Mouse (Mus musculus): ENCODE results near the gene Smyd3.

GRCm38 (mm10) chr1:179236217-179236840 lies 281.5 kb downstream of the Smyd3 start:
- TF ChIP-seq CTCF (IDR thresholded peaks at IDR 0.05; ENCODE audit: control insufficient read depth, insufficient read depth, insufficient replicate concordance, low read depth, low read length) (no peak), POLR2A (IDR thresholded peaks at IDR 0.05; ENCODE audit: control insufficient read depth, low read depth, low read length) (no peak)

All from testis, adult 2 months (tissue).